Mouse (Mus musculus): Measurements from ENCODE around the gene Colec11. TPM values are rescaled to one million over a fixed set of nuclear protein-coding genes. Genes with fewer than 3 reads are reported as not detected.
A peak's percentile ranks its signal among the peaks of the same experiment; 100 is the strongest.

Colec11 gene
- 10 to 100 TPM; 16.4 to 16.9 TPM for total RNA-seq (2021)

DNA sequence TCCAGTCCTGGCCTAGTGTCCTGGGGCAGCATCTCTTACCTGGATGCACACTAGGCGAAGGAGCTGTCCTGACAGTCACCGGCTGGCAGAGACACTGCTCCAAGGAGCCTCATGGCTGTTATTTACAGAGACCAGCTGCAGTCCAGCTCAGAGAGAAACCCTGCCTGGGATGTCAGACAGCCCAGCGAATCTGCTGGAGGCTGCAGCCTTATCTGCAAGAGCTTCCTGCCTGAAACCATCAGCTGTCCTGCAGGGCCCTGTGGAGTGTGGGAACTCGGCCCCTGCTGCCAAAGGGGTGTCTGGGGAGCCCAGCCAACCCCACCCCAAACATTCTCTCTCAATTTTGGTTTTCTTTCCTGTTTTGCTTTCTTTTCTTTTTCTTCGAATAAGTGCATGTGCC is at the start of gene Colec11:
Gene Colec11 (minus strand): TSS at position 183 of the 400 bp plus-strand sequence.
- DNase-seq, result peak; percentile 52

DNA sequence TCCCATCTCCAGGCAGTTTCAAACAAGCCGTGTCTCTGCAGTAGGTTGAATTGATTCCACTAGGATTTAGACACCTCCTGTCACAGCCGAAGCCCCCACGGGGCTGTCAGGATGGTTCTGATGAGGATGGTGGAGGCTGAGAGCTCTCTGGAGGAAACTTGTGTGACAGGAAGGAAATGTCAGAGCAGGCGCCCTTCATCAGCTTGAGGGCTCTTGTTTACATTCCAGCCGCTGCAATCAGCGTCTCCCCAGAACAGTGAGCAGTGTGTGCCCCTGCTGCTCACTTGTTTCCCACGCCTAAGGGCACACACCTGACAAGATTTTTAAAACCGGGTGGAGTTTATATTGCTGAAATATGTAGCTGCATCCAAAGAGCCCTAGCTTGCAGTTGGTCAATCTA is 44.1 kb upstream of the Colec11 start:
- no peak for DNase-seq

DNA sequence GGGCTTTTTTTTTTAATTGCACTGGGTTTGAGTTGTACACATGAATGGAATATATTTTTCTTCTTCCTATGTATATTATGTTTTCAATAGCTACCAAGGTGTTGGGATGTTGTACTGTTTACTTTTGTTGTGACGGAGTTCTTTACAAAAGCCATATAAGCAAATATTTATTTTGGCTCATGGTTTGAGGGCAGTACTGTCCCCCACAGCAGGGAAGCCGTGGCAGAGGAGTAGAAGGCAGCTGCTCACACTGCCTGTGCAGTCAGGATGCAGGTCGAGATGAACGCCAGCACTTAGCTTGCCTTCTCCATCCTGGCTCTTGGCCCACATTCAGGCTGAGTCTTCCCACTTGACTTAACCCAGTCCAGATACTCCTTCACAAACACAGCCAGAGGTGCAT is 43.6 kb upstream of the Colec11 start:
- no peak for DNase-seq

DNA sequence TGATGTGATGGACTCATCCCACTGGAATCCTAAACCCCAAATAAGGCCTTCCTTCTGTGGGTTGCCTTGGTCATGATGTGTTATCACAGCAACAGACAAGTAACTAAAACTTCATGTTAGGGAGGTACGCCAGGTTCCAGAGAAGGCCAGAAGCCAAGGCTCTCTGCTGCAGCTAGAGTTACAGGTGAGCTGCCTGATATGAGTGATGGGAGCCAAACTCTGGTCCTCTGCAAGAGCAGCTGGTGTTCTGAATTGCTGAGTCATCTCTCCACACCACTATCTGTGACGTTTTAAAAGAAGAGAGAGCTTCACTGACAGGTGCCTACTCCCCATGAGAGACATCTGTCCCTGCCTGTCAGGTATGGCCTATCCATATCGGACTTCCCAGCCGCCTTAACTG is 39.5 kb upstream of the Colec11 start:
- no peak for DNase-seq

DNA sequence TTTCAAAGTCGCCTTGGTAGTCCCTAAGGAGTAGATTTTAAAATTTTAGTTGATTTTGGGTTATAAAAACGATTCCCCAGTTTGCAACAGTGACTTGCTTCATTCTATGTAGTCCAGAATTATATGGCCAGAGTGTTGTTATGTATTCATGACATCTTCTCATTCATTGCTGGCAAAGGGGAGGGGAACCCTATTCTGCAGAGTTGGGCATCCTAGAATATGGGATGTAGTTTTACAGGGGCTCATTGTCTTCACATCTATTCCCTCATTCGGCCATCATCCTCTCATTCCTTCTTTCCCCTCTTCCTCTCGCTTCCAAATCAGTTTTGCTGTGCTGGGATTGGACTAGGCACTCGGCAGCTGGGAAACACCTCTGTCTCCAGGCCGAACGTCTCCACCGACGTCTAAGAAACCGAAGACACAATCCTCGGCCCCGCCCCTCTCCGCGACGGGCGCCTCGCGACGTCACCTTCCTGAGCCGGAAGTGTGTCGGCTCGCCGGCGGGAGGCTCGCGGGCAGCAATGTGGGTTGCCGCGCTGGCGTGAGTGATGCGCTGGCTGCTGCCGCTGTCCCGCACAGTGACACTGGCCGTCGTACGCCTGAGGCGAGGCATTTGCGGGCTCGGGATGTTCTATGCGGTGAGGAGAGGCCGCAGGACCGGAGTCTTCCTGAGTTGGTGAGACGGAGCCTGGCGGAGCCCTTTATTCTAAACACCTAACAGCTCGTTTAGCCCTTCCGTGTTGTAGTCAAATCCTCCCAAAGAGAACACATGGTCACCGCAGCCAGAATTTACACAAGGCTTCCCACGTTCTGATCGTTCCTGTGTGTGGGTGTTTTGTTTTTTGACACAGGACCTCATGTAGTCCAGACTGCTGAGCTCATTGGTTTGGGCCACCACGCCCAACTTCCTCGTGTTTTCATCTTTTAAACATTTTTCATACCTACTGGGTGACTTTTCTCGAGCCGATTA is 26.2 kb upstream of the Colec11 start, which contains the start of gene Rnaseh1:
Gene Rnaseh1 (plus strand): TSS at position 462 of the 970 bp plus-strand sequence.
- DNase-seq, result peak; percentile 90

DNA sequence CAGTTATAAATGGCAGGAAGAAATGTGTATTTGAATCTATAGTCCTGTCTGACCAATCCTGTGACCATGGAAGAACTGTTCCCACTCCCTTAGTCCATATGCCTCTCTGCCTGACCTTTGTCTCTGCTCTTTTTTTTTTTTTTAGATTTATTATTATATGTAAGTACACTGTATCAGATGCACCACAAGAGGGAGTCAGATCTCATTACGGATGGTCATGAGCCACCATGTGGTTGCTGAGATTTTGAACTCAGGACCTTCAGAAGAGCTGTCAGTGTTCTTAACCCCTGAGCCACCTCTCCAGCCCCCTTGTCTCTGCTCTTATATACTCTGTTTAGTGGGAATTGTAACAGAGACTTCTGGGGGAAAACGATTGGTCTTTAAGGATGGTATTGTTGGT is 15.6 kb upstream of the Colec11 start:
- DNase-seq, result no peak

DNA sequence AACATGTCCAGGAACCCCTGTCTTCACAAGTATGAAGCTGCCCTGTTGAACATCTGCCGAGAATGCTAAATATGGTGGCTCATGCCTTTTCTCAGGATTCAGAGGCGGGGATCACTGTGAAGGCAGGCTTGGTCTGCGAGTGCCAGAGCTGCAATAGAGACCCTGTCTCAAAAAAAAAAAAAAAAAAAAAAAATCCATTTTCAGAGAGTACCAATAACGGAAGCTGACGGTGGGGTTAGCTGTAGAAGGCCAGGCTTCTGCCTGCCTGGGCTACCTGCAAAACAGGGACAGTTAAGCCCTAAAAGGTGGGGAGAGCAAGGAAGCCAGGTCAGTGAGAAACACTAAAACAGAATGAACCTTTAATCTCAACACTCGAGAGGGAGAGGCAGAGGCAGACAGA is 13.4 kb upstream of the Colec11 start:
- no peak for DNase-seq

DNA sequence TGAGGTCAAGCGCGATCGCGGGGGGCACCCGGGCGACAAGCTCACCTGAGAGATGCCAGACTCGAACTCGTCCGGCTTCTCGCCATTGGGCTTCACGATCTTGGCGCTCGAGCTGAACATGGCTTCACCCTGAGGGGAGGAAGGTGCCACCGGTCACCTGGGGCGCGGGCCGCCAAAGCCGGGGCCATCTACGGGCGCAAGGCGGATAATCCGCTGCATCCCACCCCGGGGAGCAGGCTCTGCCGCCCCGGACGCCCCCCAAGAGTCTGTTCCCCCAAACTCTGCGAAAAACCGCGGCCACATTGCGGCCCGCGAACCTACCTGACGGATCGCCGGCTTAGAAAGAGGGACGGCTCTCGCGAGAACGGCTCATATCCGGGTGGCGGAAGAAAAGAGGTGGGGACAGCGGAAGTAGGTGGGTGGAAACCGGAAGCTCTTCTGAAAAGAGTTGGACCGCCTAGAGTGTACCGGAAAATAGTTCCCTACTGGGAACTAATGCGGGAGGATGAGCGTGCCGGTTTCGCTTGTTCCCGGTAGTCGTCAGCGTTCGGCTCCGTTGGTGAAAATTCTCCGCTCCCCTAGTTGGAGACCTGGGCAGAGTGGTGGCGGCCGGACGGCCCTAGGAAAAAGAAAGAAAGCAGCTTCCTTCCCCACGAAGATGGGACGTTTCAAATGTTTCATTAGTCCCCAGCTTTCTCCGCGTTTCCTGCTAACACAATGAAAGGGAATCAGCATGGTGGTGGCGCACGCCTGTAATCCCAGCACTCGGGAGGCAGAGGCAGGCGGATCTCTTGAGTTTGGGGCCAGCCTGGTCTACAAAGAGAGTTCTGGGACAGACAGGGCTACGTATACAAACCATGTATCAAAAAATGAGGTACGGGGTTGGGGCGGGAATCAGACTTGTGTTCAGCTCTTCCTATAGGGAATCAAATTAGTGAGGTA is 12.6 kb upstream of the Colec11 start, which contains the start of gene Rps7:
Gene Rps7 (minus strand): TSS at position 419 of the 942 bp plus-strand sequence.
- peak; percentile 93 for DNase-seq

DNA sequence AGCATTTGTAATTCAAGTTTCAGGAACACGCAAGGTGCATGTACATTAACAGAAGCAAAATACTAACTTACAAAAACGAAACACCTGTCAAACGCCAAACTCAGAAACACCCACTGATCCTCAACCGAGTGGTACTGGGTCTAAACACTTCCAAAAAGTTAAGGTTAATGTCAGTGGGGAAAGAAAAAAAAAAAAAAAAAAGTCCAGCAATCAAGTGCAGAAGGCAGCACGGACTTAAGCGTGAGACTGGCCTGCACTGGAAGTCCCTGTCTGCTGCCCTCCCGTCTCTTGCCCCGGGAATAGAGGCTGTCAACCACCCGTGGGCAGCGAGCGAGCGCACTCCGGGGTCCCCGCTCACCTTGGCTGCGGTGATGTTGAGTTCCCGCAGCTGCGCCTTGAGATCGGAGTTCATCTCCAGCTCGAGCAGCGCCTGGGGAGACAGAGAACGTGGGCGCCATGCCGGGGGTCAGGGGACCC is 11.9 kb upstream of the Colec11 start:
- DNase-seq, result no peak

DNA sequence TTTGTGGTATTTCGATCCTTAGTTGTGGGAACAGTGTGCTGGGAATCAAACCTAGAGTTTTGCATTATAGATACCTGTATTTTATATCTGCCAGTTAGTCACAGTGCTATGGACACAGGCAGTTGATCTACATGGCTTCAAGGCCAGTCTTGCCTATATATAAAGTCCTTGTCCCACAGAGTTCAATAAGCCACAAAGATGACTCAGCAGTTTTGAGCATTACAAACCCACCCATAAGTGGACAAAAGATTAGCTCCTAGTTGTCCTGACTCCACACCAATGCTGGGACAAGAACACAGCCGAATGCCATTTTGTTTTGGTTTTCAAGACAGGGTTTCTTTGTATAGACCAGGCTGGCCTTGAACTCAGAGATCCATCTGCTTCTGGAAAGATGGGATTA is 5.3 kb upstream of the Colec11 start:
- no peak for DNase-seq

DNA sequence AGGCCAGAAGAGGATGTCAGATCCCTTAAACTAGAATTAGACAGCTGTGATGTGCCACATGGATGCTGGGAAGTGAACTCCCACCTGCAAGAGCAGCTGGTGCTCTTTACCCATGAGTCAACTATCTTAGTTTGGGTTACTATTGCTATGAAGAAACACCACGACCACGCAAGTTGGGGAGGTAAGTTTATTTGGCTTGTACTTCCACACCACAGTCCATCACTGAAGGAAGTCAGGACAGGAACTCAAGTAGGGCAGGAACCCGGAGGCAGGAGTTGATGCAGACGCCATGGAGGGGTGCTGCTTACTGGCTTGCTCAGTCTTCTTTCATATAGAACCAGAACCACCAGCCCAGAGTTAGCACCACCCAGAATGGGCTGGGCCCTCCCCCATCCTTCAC is 3.9 kb upstream of the Colec11 start:
- DNase-seq, result no peak

DNA sequence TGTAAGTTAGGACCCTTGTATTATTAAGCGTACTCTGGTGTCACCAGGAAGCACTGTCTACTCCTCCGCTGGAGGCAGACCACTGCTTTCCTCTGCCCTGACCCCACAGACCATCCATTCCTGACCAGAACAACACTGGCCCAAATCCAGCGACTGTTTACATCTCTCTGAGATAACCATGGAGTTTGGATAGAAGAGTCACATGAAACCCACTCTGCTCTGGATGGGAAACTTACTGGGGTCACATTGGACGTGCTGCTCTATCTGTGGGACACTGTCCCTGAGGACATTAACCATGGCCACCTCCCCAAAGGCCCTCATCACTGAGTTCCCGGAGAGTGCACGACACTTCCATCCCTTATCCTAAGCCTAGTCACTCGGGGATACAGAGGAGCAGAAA is 2.2 kb upstream of the Colec11 start:
- no peak for DNase-seq

DNA sequence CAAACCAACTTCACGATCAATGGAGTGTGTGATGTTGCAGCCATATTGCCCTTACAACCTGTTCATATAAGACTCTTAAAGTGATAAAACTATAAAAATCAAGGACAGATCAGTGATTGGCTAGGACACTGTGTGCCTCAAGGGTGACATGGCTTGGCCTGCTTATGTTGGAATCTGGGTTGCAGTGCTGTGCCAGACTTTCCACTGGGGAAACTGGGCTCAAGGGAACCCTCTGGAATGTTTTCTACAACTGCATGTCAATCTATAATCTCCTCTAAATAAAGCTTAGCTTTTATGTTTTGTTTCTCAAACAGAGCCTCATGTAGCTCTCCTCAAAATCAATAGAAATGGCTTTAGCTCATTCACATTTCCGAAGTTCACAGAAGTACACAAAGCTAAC is 1.1 kb upstream of the Colec11 start:
- no peak for DNase-seq

DNA sequence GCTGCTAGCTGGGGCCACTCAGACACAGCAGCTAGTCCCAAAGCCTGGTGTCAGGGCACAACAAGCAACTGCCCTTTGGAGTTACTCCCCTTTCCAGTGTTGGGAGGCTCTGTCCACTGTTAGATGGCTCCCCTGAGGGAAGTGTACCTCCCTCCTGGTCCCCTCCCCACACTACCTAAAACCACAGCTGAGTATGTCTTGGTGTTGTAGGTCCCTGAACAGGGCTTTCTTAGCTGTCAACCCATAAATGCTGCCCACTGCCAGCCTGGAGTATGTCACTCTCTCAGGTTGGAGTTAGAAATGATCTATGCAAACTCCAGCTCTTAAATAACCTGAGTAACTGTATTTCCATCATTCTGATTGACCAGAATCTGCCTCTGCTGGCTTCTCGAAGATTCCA is 536 bp downstream of the Colec11 start:
- DNase-seq, result no peak

DNA sequence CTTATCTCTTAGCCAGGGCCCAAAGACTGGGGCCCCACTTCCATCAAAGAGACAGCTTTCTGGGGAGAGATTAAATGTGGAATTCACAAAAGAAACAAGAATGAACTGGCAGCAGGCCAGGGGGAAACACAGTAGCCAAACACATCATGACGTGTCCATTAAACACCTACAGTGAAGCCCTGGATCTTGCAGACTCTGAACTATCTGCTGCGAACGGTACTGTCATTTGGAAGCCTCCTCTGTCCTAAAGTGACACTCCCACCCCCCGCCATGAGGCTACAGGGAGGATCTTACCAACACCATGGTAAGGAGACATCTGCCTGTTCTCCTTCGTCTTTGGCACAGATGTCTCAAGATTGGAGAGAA is 1.0 kb downstream of the Colec11 start:
- peak; percentile 34 for DNase-seq

DNA sequence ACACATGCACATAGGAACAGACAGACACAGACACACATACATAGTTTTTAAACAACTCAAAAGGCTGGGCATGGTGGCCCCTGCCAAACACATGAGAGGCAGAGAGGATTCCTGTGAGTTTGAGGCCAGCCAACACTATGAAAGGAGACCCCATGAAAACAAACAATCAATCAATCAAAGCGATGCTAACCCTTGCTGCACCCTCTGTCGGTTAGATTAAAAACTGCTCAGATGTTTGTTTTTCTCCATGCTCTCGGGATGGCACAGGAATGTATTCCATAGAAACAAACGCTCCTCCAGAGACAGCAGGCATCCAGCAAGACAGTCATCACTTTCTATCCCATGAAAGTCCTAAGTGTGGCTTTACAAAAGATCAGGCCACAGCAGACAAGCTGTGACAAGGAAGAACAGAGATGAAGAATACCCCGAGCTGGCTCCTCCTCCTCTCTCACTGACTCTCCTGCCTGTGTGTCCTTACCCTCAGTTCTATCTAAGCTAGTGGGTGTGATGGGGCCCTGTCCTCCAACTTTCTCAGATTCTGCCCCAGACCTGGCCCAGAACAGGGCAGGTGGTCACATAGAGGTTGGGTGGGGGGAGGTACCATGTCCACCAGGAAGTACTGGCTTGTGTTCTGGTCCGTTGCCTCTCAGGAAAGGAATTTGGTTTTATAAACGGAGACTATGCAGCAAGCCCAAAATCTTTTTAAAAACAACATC is 1.6 kb downstream of the Colec11 start:
- no peak for DNase-seq

DNA sequence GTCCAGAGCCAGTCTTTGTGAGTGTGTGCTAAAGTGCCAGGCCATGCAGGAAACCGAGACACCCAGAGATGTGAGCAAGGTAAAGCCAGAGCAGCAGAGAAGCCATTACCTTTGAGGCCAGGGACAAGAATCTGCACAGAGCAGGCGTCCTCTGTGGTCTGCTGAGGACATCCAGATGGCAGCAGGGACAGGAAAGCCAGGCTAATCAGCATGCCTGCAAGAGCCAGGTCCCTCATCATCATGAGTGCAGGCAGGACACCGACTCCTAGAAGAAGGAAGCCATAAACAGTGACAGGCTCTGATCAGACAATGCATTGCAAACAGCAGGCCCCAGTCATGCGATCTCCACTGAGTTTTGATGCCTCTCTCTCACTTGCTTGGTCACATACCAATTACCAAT is 5.9 kb downstream of the Colec11 start:
- DNase-seq, result no peak

DNA sequence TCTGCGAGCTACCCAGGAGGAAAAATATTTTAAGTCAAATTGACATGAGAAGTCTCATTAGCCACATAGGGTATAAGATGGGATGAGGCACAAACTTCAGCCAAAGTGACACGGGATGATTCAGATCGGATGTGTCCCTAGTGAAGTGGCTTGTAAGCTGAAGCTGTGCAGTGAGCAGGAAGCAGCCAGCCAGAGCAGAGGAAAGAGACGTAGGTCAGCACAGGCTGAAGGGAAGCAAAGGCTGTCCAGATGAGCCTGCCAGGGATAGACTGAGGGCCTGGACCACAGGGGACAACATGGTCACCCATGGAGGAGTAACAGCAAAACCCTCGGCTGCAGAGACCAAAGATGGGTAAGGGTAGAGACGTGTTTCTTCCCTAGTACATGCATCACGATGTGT is 8.8 kb downstream of the Colec11 start:
- no peak for DNase-seq

DNA sequence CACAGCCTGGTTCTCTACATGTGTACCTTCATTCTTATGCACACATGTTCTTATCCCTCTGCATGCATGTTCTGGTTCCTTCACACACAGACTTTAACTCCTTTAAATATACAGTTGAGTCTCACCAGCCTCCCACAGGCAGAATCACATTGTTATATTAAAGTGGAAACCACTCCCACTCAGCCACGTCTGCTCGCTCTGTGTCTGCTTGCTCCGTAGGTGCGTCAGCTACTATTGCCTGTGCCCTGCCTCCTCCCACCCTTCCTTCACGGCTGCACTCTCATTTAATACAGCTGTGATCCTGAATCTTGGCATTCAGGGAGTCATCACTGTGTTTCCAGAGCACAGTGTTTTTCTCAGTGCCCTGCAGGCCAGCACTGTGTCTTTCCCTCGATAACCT is 10.8 kb downstream of the Colec11 start:
- no peak for DNase-seq

DNA sequence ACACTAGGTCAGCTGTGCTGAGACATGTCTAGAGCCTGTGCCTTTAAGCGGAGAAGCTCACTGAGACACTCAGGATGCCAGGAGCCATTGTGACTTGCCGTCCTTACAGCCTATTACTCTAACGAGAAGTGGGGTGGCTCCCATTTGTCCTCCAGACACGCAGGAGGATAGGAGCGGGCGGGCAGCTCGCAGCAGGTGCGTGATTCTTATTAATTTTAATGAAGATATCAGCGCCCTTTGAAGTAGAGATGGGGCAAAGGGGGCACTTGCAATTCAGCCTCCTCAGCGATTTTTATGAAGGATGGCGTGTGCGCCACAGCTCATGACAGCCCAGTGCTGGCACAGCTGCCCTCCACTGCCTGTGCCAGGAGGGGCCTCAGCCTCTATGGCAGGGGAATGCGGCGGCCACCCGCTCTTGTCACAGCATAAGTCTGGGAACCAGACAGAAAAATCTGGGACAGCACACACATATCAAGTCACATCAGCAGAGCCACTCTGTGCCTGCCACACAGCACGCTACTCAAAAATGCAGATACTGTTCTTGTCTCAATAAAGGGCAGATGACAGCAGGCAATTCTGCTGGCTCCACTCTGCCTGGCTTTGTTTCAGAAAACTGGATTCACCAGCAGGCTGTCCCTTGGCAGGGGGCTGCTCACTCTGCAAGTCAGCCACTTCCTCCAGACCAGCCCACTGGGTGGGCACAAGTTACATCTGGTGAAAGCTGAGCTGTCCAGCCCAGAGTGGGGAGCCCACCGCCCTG is 15.5 kb downstream of the Colec11 start:
- no peak for DNase-seq

DNA sequence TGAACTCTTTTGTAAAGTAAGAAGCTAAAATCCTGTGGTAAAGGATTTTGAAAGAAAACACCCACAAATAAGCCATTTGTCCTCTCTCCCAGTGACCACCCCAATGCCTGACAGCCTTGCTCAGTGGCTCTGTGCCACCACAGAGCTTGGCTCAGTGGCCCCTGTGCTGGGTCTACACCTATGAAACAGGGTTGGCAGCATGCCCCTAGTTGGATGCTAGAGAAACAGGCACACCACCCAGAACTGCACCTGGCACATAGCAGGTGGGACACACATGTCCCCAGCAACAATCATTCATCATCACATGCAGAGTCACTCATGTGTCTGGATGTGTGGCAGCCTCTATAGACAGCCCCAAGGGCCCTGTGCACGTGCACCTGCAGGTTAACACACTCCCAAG is 19.7 kb downstream of the Colec11 start:
- no peak for DNase-seq

DNA sequence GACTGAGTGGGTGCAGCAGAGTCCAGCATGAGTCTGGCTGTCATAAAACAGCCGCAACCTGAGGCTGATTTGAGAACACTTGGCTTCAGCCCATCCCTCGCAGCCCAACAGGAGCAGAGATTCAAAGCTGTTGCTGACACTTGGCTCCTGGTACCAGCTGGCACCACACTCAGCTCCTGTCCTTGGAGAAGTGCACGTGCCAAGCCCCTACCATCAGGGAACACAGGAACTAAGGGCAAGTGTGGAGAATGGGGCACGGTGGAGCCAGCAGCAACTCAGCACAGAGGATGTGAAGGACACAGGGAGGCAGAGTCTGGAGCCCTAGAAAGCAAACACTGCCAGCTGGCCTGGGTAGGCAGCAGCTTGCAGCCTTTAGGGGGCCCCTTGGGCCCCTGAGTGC is 20.9 kb downstream of the Colec11 start:
- DNase-seq, result peak; percentile 71
